Mouse (Mus musculus) thymus, postnatal 10 days (tissue): ENCODE results near the gene Elane.
A peak's percentile ranks its signal among the peaks of the same experiment; 100 is the strongest.

ENCODE experiments used
- DNase-seq, 2 experiments: peaks; one replicate each; pipeline ENCODE4 v3.0.0; 2021; ENCODE audit warnings: low spot score in 2 of 2

Gene Elane

GRCm38 (mm10) chr10:79886054-79886453 lies at the start of gene Elane:
Elane (plus strand) TSS chr10:79886247.
- no peak for DNase-seq

- no peak for DNase-seq
Observed at GRCm38 (mm10) chr10:79836918-79837317, 49.1 kb upstream of the Elane start.

GRCm38 (mm10) chr10:79838151-79838550 lies 47.9 kb upstream of the Elane start:
- DNase-seq, result no peak

GRCm38 (mm10) chr10:79840091-79840490 lies 46.0 kb upstream of the Elane start:
- no peak for DNase-seq

GRCm38 (mm10) chr10:79840644-79841551 lies 45.1 kb upstream of the Elane start:
- DNase-seq, result peak; percentile 23 to 29

- DNase-seq, result no peak
Observed at GRCm38 (mm10) chr10:79842322-79842721, 43.7 kb upstream of the Elane start.

GRCm38 (mm10) chr10:79843476-79843875 lies 42.6 kb upstream of the Elane start:
- no peak for DNase-seq

GRCm38 (mm10) chr10:79846553-79846952 lies 39.5 kb upstream of the Elane start:
- no peak for DNase-seq

GRCm38 (mm10) chr10:79849941-79850628 lies 36.0 kb upstream of the Elane start:
- peak; percentile 36 to 54 for DNase-seq

GRCm38 (mm10) chr10:79851653-79852052 lies 34.4 kb upstream of the Elane start:
- no peak for DNase-seq

- peak in 1 of 2 experiments; percentile 40 for DNase-seq
Observed at GRCm38 (mm10) chr10:79852107-79852789, 33.8 kb upstream of the Elane start.

GRCm38 (mm10) chr10:79852827-79853226 lies 33.2 kb upstream of the Elane start:
- DNase-seq, result no peak

GRCm38 (mm10) chr10:79853392-79853791 lies 32.7 kb upstream of the Elane start:
- peak; percentile 57 to 61 for DNase-seq

- DNase-seq, result peak; percentile 99 to 100
Observed at GRCm38 (mm10) chr10:79853860-79854795, 31.9 kb upstream of the Elane start, which contains the start of gene Ptbp1. Ptbp1 (plus strand) TSS chr10:79854427.

GRCm38 (mm10) chr10:79854801-79855541 lies 31.1 kb upstream of the Elane start:
- peak; percentile 79 to 80 for DNase-seq

GRCm38 (mm10) chr10:79855558-79856184 lies 30.4 kb upstream of the Elane start:
- no peak for DNase-seq

- DNase-seq, result no peak
Observed at GRCm38 (mm10) chr10:79856280-79856679, 29.8 kb upstream of the Elane start.

- no peak for DNase-seq
Observed at GRCm38 (mm10) chr10:79856704-79857451, 29.2 kb upstream of the Elane start.

GRCm38 (mm10) chr10:79857452-79857811 lies 28.6 kb upstream of the Elane start:
- DNase-seq, result no peak
